ENCODE assay signal across 23 mouse cellular contexts in genomic region chr2:135202390-135202789, GRCm38 (mm10).
DNase-seq lines count a peak whose midpoint lies in the region; ATAC-seq and TF ChIP-seq lines count a peak whose summit lies in the region.
"Had no signal": no experiment of that assay in that cellular context is flagged by ENCODE, and none has a peak within 500 bp of the region (broad histone marks: within the 10 kb centered on the region; RNA-seq: fewer than 3 reads in every experiment).

No protein-coding gene starts in this region.

- DNase-seq in kidney, adult 2 months: peak; percentile 26
- DNase-seq in neural tube, embryonic 10.5 days (ENCODE audit: extremely low spot score, low spot score): no peak
- DNase-seq in urinary bladder, adult 2 months (ENCODE audit: low spot score): no peak
- DNase-seq: adrenal gland, postnatal 25 days; cerebellum, adult 11-12 months; cerebellum, postnatal 25 days; gastrocnemius, postnatal 36 days; heart, adult 2 months; layer of hippocampus, postnatal 36 days; lung, adult 2 months; retina, postnatal 1 day; thymus, adult 18-20 months; thymus, postnatal 36 days had no signal

- no peak for TF ChIP-seq CTCF in kidney, adult 2 months (conservative IDR thresholded peaks at IDR 0.05; ENCODE audit: insufficient read depth, insufficient read length, low read depth, low read length)

- no peaks in the 10 kb centered on the region for H3K36me3 ChIP-seq in forebrain, embryonic 16.5 days (ENCODE audit: control insufficient read depth, insufficient read depth)
- H3K36me3 ChIP-seq in forebrain, embryonic 12.5 days (replicated peaks): no peaks in the 10 kb centered on the region
- no peaks in the 10 kb centered on the region for H3K36me3 ChIP-seq in kidney, adult 2 months (ENCODE audit: control insufficient read depth, insufficient read depth, low read length)
- H3K36me3 ChIP-seq in kidney, embryonic 16.5 days (ENCODE audit: insufficient read depth, low read length): no peaks in the 10 kb centered on the region
- no peaks in the 10 kb centered on the region for H3K36me3 ChIP-seq in neural tube, embryonic 13.5 days
- H3K36me3 ChIP-seq in neural tube, embryonic 15.5 days: no peaks in the 10 kb centered on the region
- H3K36me3 ChIP-seq: limb, embryonic 13.5 days; liver, embryonic 12.5 days; midbrain, embryonic 12.5 days had no signal

- no peaks in the 10 kb centered on the region for H3K4me1 ChIP-seq in forebrain, embryonic 16.5 days (replicated peaks; ENCODE audit: control insufficient read depth, insufficient read depth, low read length)
- H3K4me1 ChIP-seq in forebrain, embryonic 12.5 days: no peaks in the 10 kb centered on the region
- H3K4me1 ChIP-seq in kidney, adult 2 months (ENCODE audit: control insufficient read depth, insufficient read depth, low read length): peaks cover 5% of the 10 kb centered on the region; the same call in 1 of the 2 replicates
- 0 out of 2 replicates have a peak, but pooled peaks cover 4% of the 10 kb centered on the region for H3K4me1 ChIP-seq in kidney, embryonic 16.5 days (ENCODE audit: insufficient read depth, low read length)
- H3K4me1 ChIP-seq in neural tube, embryonic 13.5 days (replicated peaks): peaks cover 8% of the 10 kb centered on the region; the same call in 1 of the 2 replicates
- H3K4me1 ChIP-seq in neural tube, embryonic 15.5 days: no peaks in the 10 kb centered on the region
- H3K4me1 ChIP-seq: limb, embryonic 13.5 days; liver, embryonic 12.5 days; midbrain, embryonic 12.5 days had no signal

- ATAC-seq in forebrain, embryonic 16.5 days: peak; percentile 49; the same call in 1 of the 2 replicates
- no peak for ATAC-seq in forebrain, embryonic 12.5 days (ENCODE audit: low FRiP score)
- no peak for ATAC-seq in kidney, embryonic 16.5 days (ENCODE audit: low FRiP score, low TSS enrichment)
- ATAC-seq in neural tube, embryonic 13.5 days (ENCODE audit: low read depth): no peak; the same call in 1 of the 2 replicates
- no peak for ATAC-seq in neural tube, embryonic 15.5 days (ENCODE audit: low FRiP score)
- ATAC-seq: hindbrain, postnatal 0 days; intestine, embryonic 16.5 days; liver, embryonic 12.5 days had no signal

- no peak for TF ChIP-seq POLR2A in kidney, adult 2 months (IDR thresholded peaks at IDR 0.05; ENCODE audit: low read depth, low read length)

- H3K9me3 ChIP-seq in forebrain, embryonic 16.5 days (ENCODE audit: control insufficient read depth, low read length): no peaks in the 10 kb centered on the region
- H3K9me3 ChIP-seq in forebrain, embryonic 12.5 days: no peaks in the 10 kb centered on the region
- no peaks in the 10 kb centered on the region for H3K9me3 ChIP-seq in kidney, embryonic 16.5 days (ENCODE audit: low read length)
- H3K9me3 ChIP-seq in neural tube, embryonic 13.5 days: no peaks in the 10 kb centered on the region
- no peaks in the 10 kb centered on the region for H3K9me3 ChIP-seq in neural tube, embryonic 15.5 days (replicated peaks)
- H3K9me3 ChIP-seq: limb, embryonic 13.5 days; liver, embryonic 12.5 days; midbrain, embryonic 12.5 days had no signal

- no peak overlapping the region for H3K9ac ChIP-seq in forebrain, embryonic 16.5 days (replicated peaks; ENCODE audit: low read depth, low read length)
- no peak overlapping the region for H3K9ac ChIP-seq in forebrain, embryonic 12.5 days
- no peak overlapping the region for H3K9ac ChIP-seq in kidney, embryonic 16.5 days (replicated peaks; ENCODE audit: low read length)
- H3K9ac ChIP-seq in neural tube, embryonic 13.5 days: no peak overlapping the region
- no peak overlapping the region for H3K9ac ChIP-seq in neural tube, embryonic 15.5 days (replicated peaks)
- H3K9ac ChIP-seq: limb, embryonic 13.5 days; liver, embryonic 12.5 days; midbrain, embryonic 12.5 days had no signal

- 0 out of 2 replicates have a peak overlapping the region, but pooled peaks have one; percentile 37 for H3K27ac ChIP-seq in forebrain, embryonic 16.5 days (ENCODE audit: low read length)
- H3K27ac ChIP-seq in forebrain, embryonic 12.5 days: no peak overlapping the region
- no peak overlapping the region for H3K27ac ChIP-seq in kidney, adult 2 months (ENCODE audit: insufficient read depth, low read depth, low read length)
- no peak overlapping the region for H3K27ac ChIP-seq in kidney, embryonic 16.5 days (ENCODE audit: low read length)
- peak overlapping the region; percentile 10; the same call in 1 of the 2 replicates for H3K27ac ChIP-seq in neural tube, embryonic 13.5 days (replicated peaks)
- peak overlapping the region; percentile 19; the same call in 1 of the 2 replicates for H3K27ac ChIP-seq in neural tube, embryonic 15.5 days (replicated peaks)
- H3K27ac ChIP-seq: heart, adult 2 months; hindbrain, postnatal 0 days; limb, embryonic 13.5 days; liver, embryonic 12.5 days; midbrain, embryonic 12.5 days had no signal

- 71% methylated on average over 4 of the region's 4 CpGs for WGBS in forebrain, embryonic 16.5 days
- 83% methylated on average over 4 of the region's 4 CpGs for WGBS in forebrain, embryonic 12.5 days
- 83% methylated on average over 4 of the region's 4 CpGs for whole genome bisulfite sequencing in kidney, adult 2 months
- 62% methylated on average over 4 of the region's 4 CpGs for WGBS in kidney, embryonic 16.5 days
- WGBS in neural tube, embryonic 13.5 days: 70% methylated on average over 4 of the region's 4 CpGs
- 63% methylated on average over 4 of the region's 4 CpGs for WGBS in neural tube, embryonic 15.5 days

- no peak overlapping the region for H3K4me2 ChIP-seq in forebrain, embryonic 16.5 days (ENCODE audit: low read length)
- H3K4me2 ChIP-seq in forebrain, embryonic 12.5 days: no peak overlapping the region
- H3K4me2 ChIP-seq in kidney, embryonic 16.5 days (replicated peaks; ENCODE audit: low read depth, low read length): no peak overlapping the region
- H3K4me2 ChIP-seq in neural tube, embryonic 13.5 days: no peak overlapping the region
- no peak overlapping the region for H3K4me2 ChIP-seq in neural tube, embryonic 15.5 days
- H3K4me2 ChIP-seq: limb, embryonic 13.5 days; liver, embryonic 12.5 days; midbrain, embryonic 12.5 days had no signal

- no peak overlapping the region for H3K4me3 ChIP-seq in forebrain, embryonic 16.5 days (replicated peaks; ENCODE audit: low read length)
- no peak overlapping the region for H3K4me3 ChIP-seq in forebrain, embryonic 12.5 days (replicated peaks)
- H3K4me3 ChIP-seq in kidney, adult 2 months (ENCODE audit: insufficient read depth, low read depth, low read length): no peak overlapping the region
- no peak overlapping the region for H3K4me3 ChIP-seq in kidney, embryonic 16.5 days (ENCODE audit: low read length)
- no peak overlapping the region for H3K4me3 ChIP-seq in neural tube, embryonic 13.5 days
- no peak overlapping the region for H3K4me3 ChIP-seq in neural tube, embryonic 15.5 days (replicated peaks)
- H3K4me3 ChIP-seq: heart, adult 2 months; limb, embryonic 13.5 days; liver, embryonic 12.5 days; midbrain, embryonic 12.5 days had no signal

- no peaks in the 10 kb centered on the region for H3K27me3 ChIP-seq in forebrain, embryonic 16.5 days (replicated peaks; ENCODE audit: control insufficient read depth, insufficient read depth, low read length)
- H3K27me3 ChIP-seq in forebrain, embryonic 12.5 days: no peaks in the 10 kb centered on the region
- H3K27me3 ChIP-seq in kidney, adult 2 months (replicated peaks; ENCODE audit: control insufficient read depth, insufficient read depth, low read length): no peaks in the 10 kb centered on the region
- H3K27me3 ChIP-seq in kidney, embryonic 16.5 days (ENCODE audit: insufficient read depth, low read length): no peaks in the 10 kb centered on the region
- H3K27me3 ChIP-seq in neural tube, embryonic 13.5 days: no peaks in the 10 kb centered on the region
- no peaks in the 10 kb centered on the region for H3K27me3 ChIP-seq in neural tube, embryonic 15.5 days (replicated peaks)
- H3K27me3 ChIP-seq: limb, embryonic 13.5 days; liver, embryonic 12.5 days; midbrain, embryonic 12.5 days had no signal

Comparison
In these comparisons a context has a peak if more than half of its experiments do, and no peak if none do; other contexts are left out.
1. H3K27ac ChIP-seq: peak in forebrain, embryonic 16.5 days (single experiment), neural tube, embryonic 13.5 days (single experiment) and neural tube, embryonic 15.5 days (single experiment); none in forebrain, embryonic 12.5 days (single experiment), kidney, adult 2 months (single experiment) and kidney, embryonic 16.5 days (single experiment).